Mouse (Mus musculus) testis, adult 2 months (tissue): ENCODE measurements around the gene Ntn1.

Source experiments
- CTCF ChIP-seq: fragments of 200-500 bp; IDR thresholded peaks from 2 replicates; pipeline ENCODE4 v1.5.1; 2012; ENCODE audit warnings: low read depth, mild to moderate bottlenecking, inconsistent platforms, low read length, moderate library complexity; ENCODE audit not compliant: control insufficient read depth, insufficient read depth, insufficient replicate concordance
- POLR2A ChIP-seq: fragments of 200-500 bp; IDR thresholded peaks from 2 replicates; pipeline ENCODE4 v1.6.1; 2012; ENCODE audit warnings: low read depth, mild to moderate bottlenecking, inconsistent platforms, low read length, moderate library complexity; ENCODE audit not compliant: control insufficient read depth

DNA sequence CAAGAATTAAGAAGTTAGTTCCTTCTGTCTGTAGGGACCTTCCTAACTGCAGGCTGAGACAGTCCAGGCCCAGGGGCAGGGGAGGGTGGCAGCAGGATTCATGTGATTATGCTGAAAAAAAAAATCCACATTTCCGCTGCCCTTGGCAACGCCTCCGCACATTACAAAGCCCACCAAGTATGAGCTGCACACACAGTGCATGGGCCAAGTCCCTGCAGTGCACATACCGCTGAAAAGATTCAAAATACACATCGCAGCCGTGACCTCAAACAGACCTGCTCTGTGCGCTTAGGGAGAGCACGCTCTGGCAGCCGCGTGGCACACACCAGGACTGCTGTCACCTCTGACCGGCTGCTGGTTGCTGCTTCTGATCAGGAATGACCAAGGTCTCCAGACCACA, 184.6 kb downstream of the Ntn1 start:
- TF ChIP-seq CTCF (no peak), POLR2A (no peak)
